Mouse (Mus musculus): ENCODE measurements around the gene Akt3.

GRCm38 (mm10) chr1:176996630-176997201 lies 261.3 kb downstream of the Akt3 start:
- TF ChIP-seq CTCF (conservative IDR thresholded peaks at IDR 0.05; ENCODE audit: insufficient read depth, insufficient read length, low read depth, low read length), result no peak
- TF ChIP-seq POLR2A (IDR thresholded peaks at IDR 0.05; ENCODE audit: low read depth, low read length), result no peak
